Mouse (Mus musculus): ENCODE measurements at regions not wholly inside any gene's neighbourhood (a gene's known extent, or its start where the extent isn't known, plus 50 kb on each side); places are given as distances from the start of the nearest gene placed in this dataset.

DNA sequence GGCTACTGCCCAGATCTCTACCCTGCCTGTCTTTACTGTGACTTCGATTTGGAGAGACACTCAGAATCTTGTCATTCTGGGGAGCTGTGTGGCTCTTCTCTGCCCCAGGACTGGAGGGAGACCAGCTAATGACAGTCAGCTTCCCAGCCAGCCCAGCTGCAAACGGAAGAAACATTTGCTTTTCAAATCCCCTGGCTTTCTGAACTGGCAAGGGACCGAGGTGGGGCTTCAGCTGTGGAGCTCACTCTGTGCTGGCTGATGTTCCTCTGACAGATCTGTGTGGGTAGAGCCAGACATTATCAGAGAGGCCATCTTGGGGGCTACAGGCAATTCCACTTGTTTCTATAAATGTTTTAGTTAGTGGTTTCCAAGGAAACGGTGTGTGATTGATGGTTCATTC is 54.0 kb upstream of the Slc35f3 start:
- intact Hi-C loops (cut with DNase I), result no loop called here
- DNase-seq (ENCODE audit: low spot score in 2 of 2), result no peak

Measured in left cerebral cortex, postnatal 14 days (tissue).